Mouse (Mus musculus): Measurements from ENCODE around the gene Igsf9b.

DNA sequence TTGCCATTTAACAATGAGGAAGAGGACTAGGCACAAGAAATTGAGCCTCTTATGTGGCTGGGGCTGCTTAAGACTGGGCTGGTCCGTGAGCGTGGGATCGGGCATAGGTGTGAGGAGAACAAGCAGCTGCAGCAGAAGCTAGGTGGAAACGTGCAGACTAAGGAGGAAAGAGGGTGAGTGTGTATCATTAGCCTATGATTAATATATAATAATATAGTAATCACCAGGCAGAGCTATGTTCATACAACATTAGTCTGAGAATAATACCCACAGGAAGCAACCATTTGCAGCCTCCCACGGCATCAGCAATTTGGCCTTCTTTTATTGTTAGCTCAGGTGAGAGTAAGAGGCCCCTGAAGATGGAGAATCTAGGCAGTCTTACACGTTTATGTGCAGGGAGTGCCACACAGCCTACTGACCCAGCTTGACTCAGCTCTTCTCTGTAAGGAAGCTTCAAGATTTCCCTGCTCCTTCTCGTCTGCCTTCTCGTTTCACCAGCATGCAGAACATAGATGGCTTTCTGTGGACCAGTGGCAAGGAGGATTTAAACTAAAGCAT, 22.6 kb upstream of the Igsf9b start:
- TF ChIP-seq CTCF (IDR thresholded peaks at IDR 0.05; ENCODE audit: low read depth), result no peak
- TF ChIP-seq EP300 (IDR thresholded peaks at IDR 0.05; ENCODE audit: low read depth), result no peak
